Mouse (Mus musculus): ENCODE measurements around the gene Arhgap21. TPM values are rescaled to one million over a fixed set of nuclear protein-coding genes. Genes with fewer than 3 reads are reported as not detected.

Arhgap21 gene
- total RNA-seq, 4 experiments from 2014 or later, result 309 to 366 (median 334) TPM

DNA sequence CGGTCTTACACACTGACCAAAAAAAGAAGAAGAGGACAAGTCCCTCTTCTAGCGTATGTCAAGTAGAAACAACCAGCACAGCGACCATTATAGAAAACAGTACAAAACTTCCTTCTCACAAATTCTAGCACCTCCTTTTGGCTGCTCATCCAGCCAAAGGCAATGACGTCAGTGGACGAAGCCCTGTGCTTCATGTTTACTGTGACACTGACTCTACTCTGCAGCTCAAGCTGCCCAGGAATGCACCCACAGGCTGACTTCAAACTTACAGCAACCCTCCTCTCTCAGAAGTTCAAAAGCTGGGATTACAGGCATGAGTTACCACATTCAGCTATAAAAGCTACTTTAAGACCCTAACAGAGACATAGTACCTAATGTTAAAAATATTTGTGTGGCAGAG is 72.2 kb downstream of the Arhgap21 start:
- DNase-seq (ENCODE audit: low spot score in 2 of 2), result no peak

DNA sequence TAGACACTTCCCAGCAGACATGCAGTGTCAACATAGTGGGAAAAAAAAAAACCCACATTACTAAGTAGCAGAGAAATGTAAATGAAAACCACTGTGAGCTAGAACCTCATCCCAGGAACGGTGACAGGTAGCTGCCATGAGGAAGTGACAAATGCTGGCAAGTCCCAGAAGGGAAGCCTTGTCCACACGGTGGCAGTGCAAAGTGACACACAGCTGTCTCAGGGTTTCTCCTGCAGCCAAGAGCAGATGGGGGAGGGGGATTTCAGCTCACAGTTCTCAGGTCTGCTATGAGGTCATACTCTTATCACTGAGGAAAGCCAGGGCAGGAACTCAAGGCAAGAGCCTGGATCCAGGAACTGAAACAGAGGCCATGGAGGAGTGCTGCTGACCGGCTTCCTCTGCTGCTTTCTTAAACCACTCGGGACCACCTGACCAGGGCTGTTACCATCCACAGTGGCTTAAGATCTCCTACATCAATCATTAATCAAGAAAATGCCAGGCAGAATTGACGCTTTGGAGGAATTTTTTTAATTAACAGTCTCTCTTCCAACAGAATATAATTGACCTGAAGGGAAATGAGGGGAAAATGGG is 74.5 kb downstream of the Arhgap21 start:
- DNase-seq (ENCODE audit: low spot score in 2 of 2), result no peak

DNA sequence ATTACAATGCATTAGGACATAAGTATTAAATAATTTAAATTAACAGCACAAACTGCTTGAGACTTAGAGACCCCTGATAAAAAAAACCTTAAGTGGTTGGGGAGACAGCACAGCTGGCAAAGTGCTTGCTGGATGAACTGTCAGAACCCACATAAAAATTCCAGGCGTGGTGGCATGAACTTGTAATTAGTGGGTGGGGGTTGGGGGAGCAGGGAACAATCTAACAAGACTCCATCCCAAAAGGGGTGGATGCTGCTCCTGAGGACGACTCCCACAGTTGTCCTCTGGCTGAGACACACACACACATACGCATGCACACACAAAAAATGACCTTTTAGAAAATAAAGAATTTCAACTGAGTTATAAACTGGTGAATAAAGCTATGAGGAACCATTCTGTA is 79.9 kb downstream of the Arhgap21 start:
- DNase-seq (ENCODE audit: low spot score in 2 of 2), result no peak

DNA sequence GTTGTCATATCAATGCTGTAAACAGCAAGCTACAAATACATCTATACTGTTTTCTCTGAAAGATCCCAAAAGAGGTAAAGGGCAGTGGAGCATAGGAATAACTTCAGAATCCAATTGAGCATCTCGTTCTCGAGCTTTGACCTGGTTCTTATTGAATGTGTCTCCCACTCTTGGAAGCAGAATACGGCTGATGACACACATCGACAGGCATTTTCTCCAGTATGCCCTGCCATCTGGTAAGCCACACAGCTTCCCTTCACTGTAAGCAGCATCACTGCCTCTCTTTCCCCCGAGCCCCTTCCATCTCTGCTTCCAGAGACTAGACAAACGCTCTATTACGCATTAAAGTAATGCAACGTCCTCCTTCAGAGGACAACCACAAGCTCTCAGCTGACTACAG is 85.4 kb downstream of the Arhgap21 start:
- DNase-seq (ENCODE audit: low spot score in 2 of 2), result no peak

DNA sequence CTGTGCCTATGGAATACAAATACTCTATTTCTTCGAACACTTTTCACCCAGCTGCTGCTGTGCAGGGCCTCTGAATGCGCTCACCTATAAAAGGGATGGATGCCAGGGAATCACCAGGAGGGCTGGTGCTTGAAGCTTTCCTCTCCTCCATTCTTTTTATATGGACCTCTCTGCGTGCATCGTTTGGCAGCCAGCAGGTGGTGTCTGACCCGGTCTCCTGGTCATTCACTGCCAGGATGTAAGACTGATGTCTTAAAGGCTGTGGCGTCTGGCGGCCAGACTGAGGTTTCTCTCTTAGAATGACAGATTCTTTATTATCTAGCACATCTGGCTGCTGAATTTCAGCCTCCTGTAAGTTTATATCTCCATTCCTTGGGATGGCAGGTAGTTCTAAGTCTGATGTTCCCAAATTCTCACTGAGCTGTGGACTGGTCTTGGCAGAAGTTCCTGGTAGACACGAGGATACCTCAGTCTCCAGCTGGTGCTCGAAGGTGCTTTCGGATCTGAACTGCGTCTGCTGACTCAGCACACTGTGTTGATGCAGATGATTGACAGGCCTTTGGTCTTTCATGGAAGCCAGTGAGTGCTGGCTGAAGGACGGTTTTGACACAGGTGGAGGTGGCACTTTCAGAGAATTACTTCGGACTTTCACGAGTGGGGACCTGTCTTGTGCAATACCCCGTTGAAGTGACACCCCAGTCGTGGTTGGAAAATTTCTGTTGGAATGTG is 88.6 kb downstream of the Arhgap21 start:
- DNase-seq (ENCODE audit: low spot score in 2 of 2), result no peak

DNA sequence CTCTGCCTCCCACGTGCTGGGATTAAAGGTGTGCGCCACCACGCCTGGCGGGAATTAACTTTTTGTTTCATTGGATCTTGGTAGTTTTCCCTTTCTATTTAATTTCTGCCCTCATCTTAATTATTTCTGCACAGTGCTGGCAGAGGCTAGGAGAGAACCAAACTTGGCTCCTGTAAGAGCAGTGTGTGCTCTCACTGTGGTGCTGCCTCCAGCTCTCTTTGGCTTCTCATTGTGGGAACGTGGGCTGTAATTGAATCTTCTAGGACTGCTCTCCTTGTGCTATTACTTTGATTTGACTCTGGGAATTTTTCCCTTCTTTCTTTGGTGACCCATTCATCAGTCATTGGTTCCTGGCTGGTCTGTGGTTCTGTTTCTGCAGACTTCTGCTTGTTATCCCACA is 94.1 kb downstream of the Arhgap21 start:
- DNase-seq (ENCODE audit: low spot score in 2 of 2), result no peak

DNA sequence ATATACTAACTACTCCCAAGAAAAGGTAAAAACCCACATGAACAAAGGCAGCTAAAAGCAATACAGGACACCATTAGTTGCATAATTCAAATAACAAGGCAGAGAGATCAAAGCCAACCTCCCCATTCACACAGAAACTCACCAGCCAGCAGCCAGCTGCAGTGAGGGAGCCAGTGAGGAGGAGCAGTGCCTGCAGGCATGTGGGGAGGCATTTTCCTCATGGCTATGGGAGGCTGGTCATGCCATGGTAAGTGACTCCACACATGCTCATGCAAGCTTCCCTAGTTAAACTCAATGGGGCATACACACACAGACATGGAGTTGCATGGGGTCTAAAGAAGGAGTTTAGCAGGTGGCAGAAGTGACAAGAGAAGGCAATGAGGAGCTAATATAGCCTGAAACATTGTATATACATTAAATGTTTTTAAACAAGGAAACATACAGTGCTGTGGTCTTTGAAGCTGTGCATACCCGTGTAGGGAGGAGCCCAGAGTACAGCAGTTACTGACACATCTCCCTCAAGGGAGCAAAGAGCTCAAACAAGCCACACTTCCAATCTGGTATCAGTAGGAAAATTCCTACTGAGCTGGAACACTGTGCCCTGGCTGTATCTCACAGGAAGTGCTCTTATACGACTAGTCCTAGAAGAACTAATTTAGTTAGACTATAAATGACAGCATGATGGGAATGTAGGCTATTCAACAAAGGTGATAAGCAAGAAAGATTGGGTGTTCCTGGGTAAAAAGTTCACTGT is 99.3 kb downstream of the Arhgap21 start:
- no peak for DNase-seq (ENCODE audit: low spot score in 2 of 2)

DNA sequence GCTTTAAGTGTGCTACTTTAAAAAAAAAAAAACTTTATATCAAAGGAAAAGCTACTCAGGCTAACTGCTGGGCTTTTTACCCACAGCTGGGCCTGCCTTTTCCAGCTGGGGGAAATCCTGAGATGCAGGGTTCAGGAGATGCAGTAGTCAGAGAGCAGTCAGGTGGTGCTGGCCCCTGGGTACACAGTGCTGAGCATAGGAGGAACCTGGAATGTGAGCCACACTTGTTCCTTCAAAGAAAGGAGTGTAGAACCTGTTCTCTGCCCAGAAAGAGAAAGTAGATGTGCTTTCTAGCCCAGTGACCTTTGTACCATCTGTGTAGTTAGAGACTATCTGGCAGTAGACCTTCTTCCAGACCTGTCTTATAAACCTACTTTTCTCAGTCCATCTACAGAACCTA is 100.6 kb downstream of the Arhgap21 start:
- no peak for DNase-seq (ENCODE audit: low spot score in 2 of 2)

DNA sequence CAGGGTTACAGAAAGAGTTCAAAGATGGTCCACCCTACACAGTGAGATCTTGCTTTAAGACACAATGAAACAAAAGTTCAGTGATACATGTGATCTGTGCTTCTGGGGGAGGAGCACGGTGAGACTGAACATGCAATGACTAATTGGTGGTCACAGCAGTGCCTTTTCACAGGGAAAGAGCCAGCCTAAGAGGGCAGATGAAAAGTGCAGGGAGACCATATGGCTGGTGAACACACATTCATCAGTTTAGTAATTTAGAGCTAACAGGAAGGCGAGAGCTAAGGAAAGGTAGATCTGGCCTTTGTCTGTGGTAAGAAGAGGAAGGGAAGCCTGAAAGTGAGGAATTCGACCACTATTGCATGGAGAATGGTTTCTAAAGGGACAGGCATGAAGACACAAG is 102.9 kb downstream of the Arhgap21 start:
- DNase-seq (ENCODE audit: low spot score in 2 of 2), result no peak

DNA sequence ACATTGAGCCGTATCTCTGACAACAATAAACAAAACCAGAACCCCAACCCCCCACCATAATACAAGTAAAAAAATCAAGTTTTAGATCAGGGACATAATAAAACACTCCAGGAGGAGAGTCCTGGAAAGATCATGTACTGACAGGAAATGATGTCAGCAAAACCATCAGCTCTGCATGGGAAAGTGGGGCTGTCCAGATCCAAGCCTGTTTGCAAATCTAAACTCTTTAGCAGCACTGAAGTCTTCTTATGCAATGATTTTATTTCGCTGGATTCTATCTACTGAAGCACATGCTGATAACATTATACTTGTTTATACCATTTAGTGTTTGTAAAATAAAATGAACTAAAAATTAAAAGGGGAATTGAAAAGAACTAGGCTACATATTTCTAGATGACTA is 104.1 kb downstream of the Arhgap21 start:
- no peak for DNase-seq (ENCODE audit: low spot score in 2 of 2)

DNA sequence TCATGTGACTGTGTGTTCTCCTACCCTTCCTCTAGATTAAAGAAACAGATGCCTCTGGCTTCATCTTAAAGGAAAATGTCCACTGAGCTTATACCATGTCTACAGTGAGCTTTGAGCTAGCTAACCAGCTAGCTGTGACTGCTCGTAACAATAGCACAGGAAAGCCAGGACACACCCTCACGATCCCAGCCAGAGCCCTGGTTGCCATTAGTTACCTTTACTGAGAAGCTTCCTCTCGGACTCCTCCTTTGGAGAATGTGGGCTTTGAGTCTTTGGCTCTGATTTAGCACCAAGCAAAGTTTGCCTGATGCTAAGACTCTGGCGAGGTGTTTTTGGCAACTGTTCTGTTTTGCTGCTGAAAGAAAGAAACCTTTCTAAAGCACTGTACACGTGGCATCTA is 107.9 kb downstream of the Arhgap21 start:
- no peak for DNase-seq (ENCODE audit: low spot score in 2 of 2)

DNA sequence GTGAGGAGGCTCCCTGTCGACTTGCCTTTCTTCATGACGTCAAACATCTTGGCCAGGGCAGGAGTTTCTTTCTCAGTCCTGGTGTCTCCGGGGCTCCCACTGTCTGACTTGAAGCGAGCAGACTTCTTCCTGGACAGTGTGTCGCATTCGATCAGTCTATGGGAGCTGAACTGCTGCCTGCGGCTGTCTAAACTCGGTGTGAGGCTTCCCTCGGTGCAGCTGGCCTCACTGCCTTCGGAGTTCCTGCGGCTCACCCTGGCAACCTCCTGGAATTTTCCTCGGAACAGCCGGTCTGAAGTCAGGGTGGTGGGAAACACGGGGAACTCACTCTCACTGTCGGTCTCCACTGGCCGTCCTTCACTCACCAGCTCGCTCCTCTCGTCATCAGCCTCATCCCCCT is 119.3 kb downstream of the Arhgap21 start:
- DNase-seq (ENCODE audit: low spot score in 2 of 2), result no peak

DNA sequence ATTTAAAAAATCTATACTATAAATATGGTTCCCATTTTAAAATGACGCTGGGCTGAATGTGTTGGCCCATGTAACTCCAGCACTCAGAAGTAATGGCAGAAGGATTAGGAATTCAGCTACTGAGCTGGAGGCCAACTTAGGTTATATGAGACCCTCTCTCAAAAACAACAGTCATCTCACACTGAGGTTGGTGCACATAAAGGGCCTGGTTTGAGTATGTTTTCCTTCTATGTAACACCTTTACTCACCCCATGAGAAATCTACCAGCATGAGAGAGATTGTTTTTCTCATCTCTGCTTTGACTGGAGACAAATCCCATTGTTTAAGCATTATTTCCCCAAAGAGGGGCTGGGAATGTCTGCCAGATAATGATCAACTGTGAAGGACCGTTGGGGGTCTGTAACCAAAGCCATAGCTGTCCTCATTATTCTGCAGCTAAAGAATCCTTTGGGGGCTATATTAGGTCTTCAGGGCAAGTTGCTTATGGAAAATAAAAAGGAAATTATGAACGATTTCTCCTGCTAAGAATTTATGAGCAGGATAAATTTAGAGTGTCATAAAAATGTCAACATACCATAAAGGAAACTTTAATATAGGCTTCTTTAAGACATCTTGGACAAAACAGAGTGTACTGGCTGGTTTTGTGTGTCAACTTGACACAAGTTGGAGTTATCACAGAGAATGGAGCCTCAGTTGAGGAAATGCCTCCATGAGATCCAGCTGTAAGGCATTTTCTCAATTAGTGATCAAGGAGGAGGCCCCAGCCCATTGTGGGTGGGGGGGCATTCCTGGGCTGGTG is 136.9 kb downstream of the Arhgap21 start:
- DNase-seq (ENCODE audit: low spot score in 2 of 2), result no peak

DNA sequence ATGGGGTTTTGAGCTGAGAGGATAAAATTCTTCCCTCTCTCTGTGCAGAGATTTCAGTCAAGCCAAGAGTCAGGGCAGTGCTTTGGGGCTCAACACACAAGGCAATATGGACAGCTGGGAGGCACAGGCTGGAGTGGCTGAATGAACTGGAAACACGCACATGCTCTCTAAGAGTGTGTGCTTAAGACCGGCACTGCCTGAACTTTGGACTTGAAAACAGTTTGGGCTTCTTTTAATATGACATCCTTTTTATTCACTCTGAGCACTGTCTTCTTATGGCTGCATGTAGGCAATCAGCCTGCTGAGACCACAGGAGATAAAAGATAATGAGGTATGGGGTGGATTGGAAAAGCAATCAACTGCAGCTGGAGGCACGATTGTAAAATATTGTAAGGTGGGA is 137.8 kb downstream of the Arhgap21 start:
- DNase-seq (ENCODE audit: low spot score in 2 of 2), result no peak

DNA sequence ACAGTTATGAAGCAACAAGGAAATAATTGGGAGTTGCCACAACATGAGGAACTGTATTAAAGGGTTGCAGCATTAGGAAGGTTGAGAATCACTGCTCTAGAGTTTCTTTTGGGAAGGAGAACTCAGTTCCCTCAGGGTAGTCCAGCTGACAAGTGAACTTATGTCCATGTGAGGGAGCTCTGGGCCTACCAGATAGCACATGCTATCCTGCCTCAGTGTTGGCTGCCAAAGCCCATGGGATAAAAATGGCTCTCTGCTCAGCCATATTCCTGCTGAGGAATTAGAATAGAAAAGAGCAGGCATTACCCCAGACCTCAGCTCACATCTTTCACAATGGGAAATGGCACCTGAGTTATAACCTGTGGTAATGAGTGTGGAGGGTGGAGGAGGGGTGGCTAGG is 142.4 kb downstream of the Arhgap21 start:
- DNase-seq (ENCODE audit: low spot score in 2 of 2), result no peak

DNA sequence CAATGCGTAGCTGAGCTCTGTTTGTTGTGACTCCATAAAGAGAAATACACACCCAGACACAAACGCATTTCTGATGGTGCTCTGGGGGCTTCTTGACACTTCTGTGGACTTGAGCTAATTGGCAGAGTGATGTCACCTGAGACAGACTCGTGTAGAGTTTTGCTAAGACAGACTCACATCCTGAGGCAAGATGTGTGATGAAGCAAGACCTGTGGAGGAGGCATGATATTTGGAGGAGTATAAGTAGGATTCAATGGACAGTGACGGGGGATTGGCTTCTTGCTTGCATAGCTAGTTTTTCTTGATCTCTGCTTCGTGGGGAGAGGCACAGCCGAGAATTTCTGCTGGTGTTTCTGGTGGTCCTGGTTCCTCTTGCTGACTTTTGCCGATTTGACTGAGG is 150.5 kb downstream of the Arhgap21 start:
- DNase-seq (ENCODE audit: low spot score in 2 of 2), result no peak

DNA sequence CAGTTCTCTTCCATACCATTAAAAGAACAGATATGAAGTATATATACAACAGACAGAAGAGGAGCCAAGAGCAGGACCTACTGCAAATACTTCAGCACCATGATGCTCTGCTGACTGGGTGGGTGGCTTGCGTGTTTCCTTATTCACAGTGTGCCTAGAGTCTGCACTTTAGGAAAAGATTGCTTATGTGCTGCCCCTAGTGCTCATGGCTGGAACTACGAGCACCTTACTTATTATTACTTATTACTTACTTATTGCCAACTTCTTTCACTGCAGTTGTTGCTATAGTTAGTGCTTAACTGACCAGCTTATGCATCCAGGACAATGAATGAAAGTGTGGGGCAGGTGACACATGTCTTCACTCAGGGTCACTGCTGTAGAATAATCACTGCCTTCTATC is 154.7 kb downstream of the Arhgap21 start:
- no peak for DNase-seq (ENCODE audit: low spot score in 2 of 2)

DNA sequence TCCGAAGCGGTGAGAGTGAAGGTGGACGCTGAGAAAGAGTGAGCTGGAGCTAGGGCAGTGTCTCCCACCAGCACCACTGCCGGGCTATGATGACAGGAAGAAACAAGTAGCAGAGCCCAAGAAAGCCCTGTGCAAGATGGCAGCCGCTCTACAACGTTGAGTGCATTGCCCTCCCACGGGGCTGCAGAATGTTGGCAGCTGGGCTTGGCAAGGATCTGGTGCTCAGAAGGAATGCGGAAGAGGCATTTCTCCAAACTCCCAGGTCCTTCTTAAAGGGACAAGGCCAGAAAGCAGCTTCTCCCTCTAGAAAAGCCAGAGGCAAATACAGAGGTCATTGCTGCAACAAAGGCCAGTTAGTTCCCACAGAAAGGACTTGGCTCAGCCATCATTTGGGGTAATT is 157.2 kb downstream of the Arhgap21 start:
- peak in 1 of 2 experiments; percentile 17 for DNase-seq (ENCODE audit: low spot score in 2 of 2)

DNA sequence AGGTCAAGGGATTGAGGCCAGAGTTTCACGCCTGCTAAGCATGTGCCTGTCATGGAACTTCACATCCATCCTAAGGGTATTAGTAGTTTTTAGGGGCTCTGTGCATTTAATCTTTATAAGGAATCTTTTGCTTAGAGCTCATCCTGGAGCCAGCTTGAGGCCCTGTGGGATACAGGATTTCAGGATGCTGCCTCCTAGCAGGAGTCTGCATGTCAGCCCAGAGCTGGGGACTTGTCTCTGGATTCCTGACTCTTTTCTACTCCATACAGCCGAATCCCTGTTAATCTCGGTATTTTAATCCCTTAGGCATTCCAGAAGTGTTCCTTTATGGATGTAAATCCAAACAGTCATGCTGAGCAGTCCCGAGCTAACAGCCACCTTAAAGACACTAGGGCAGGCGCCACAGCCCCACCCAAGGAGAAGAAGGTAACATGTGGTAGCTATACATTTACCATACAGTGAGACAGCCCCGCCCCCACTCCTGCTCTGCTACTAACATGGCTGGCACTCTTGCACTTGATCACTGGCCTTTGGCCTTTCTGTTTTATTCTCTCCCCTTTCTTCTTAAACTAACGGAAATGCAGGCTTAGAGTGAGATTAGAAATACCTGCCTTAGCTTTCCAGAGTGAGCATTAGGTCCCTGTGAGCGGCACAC is 167.3 kb downstream of the Arhgap21 start:
- DNase-seq (ENCODE audit: low spot score in 2 of 2), result no peak
